Mouse (Mus musculus): Measurements from ENCODE around the gene Chst3.
"Not testable (repeated sequence)": the region's sequence is repeated elsewhere in the genome, so short reads cannot be mapped to it uniquely, and the experiment has no call there.

Gene Chst3

DNA sequence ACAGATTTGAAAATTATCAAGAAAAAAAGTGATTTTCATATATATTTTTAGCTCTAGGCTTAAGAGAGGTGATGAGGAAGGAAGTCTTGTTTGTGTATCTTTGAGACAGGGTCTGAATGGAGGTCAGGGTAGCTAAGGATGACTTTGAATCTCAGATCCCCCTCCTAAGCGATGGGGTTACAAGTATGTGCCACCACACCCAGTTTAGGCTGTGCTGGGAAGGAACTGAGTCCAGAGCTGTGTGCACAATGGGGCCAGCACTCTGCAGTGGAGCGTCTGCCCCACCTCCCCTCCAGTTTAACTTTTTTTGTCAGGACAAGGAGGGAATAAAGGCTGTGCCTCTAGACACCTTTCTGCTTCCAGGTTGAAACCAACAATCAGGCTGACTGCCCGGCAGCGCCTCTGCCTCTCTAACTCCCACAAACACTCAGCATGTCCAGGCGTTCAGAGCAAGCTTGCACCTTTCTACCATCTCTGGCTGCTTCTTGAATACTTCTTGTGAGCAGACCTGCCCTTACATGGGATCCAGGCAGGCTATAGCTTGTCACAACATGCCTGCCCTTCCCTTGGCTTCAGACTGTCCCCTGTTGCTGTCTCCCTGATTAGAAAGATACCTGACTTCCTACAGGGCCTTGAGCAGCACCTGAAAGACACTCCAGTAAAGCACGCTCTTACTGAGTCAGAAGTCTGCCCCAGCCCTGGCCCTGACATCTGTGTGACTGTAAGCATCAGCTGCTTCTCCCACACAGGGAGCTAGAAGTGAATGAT is 11.4 kb upstream of the Chst3 start:
- no peak for DNase-seq

DNA sequence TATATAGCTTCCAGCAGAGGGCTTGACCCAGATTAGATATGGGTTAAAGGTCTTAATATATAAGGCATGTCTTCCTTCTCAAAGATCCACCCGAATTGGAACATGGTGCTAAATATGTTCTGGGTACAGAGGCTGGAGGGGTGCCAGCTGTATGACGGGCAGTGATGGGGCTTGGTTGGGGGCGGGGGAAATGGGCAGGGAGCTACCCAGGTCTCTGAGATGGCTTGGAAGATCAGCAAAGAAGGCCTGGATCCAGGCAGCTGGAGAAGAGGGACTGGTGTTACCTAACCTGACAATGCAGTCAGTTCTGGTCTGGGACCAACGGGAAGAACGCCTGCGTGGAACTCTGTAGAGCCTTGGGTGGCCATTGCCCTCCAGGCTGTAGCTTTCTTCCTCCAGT is 10.1 kb upstream of the Chst3 start:
- DNase-seq, result no peak

DNA sequence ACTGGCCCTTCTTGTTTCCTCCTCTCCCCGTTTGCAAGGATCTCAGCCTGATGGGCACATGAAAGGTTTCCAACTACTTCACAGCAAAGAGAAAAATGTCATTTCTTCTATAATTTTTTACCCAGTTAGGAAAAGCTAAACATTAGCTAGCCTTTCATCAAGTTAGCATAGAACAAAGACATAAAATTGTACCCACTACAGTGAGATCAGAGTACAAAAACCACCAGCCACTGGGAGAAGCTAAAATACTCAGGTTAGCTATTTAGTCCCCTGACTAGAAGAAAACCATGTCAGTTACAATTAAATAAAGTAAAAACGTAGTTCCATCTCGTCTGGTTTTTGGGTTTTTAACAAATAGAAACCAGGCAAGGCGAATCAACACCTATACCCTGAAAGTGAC is 8.6 kb upstream of the Chst3 start:
- DNase-seq, result no peak

- DNase-seq, result no peak
Observed at GRCm38 (mm10) chr10:60224601-60225000, 5.5 kb upstream of the Chst3 start.

- DNase-seq, result not testable (repeated sequence)
Observed at GRCm38 (mm10) chr10:60221571-60222259, 2.7 kb upstream of the Chst3 start.

- no peak for DNase-seq
Observed at GRCm38 (mm10) chr10:60220607-60221006, 1.5 kb upstream of the Chst3 start.

GRCm38 (mm10) chr10:60220042-60220523 is 1.0 kb upstream of the Chst3 start:
- no peak for DNase-seq

DNA sequence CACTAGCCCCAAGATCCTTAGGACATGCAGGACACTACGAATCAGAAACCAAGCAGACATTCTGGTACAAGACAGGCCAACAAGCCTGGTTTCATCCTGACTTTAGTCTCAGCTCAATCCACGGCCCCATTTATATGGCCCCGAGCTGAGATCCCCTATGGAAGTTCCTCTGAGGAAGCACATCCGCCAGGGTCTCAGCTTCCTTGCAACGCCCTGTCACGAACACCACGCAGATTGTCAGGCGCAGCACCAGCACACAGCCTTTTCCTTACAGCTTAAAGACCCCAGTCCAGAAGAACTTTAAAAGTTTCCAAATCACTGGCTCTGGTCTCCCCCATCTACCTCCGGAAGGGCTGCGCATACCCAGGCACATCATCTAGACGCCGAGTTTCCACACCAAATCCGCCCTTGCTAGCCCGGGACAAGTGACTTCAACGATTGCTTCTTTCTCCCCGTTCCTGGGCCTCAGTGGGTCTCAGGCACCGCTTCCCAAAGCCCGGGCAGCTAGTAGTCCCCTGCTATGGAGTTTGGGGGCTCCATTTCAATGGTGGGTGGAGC is 948 bp downstream of the Chst3 start:
- DNase-seq, result no peak

DNA sequence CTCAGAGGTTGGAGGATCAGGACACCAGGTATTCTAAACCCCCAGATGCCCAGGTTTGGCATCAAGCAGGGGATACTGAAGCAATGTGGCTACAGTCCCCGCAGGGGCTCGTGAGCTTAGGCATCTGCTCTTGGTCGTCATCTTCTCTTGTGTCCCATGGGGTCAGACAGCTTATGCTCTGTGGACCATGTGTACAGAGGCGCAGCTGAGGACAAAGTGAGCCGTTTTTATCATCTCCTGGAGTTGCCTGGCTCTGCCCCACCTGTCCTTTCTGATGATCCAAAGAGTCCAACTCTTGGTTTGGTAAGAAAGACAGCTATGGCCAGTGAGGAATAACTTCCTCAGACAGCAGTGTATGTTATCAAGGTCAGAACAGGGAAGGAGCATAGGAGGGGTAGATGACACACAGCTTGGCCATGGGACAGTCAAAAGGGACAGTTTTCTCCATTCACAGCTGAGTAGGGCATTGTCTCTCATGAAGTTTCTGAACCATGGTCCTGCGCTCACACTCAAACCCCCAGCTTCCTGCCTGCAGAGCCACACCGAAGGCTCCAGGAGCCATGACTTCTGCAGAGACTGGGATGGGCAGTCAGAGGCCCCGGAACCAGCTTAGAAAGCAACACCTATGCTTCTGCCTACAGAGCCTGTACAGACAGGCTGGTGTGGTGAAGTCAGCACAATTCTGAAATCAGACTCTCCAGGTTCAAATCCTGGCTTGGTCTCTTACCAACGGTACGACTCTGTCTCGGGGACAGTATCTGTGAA is 2.5 kb downstream of the Chst3 start:
- no peak for DNase-seq

- DNase-seq, result peak; percentile 44
Observed at GRCm38 (mm10) chr10:60215077-60215960, 3.7 kb downstream of the Chst3 start.

GRCm38 (mm10) chr10:60212589-60213379 is 6.3 kb downstream of the Chst3 start:
- peak; percentile 41 for DNase-seq

GRCm38 (mm10) chr10:60211501-60212005 is 7.5 kb downstream of the Chst3 start:
- DNase-seq, result no peak

DNA sequence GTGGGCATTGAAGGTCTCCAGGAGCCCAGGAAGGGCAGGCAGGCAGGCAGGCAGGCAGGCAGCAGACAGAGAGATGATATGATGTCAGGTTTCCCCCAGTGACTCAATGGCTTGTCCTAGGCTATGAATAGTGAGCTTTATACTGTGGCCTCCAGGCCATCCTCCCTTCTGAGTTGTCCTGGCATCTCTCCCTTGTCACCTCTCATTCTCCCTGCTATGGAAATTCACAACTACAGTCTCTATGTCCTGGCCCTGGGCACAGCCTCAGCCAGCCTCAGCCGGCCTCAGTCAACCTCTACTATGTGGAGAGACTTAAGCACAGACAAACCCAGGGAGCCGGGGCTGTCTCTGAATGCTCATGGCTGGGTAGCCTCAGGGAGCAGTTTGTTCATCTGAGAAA is 8.6 kb downstream of the Chst3 start:
- no peak for DNase-seq

- DNase-seq, result peak; percentile 50
Observed at GRCm38 (mm10) chr10:60209237-60209636, 9.8 kb downstream of the Chst3 start.

DNA sequence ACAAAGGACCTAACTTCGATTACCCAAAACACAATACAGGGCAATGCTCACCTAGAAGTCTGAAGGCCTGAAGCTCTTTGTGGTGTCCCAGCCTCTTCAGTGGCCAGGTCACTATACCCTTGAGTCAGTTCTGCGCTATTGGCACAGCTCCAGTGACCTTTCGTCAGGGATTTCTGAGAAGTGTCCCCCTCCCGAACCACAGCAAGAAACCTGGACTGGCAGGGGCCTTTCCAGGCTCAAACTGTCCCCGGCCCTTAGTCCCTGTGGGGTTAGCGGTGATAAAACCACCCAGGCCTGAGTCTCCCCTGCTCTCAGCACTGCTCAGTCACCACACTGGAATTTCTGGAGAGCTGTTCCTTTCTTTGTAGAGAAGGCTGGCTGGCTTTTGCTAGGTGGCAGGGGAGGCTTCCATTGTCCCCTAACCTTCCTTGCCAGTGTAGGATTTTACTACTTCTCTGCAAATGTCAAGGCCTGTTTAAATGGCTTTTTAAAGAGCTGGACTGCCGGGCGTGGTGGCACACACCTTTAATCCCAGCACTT is 11.8 kb downstream of the Chst3 start:
- DNase-seq, result no peak

DNA sequence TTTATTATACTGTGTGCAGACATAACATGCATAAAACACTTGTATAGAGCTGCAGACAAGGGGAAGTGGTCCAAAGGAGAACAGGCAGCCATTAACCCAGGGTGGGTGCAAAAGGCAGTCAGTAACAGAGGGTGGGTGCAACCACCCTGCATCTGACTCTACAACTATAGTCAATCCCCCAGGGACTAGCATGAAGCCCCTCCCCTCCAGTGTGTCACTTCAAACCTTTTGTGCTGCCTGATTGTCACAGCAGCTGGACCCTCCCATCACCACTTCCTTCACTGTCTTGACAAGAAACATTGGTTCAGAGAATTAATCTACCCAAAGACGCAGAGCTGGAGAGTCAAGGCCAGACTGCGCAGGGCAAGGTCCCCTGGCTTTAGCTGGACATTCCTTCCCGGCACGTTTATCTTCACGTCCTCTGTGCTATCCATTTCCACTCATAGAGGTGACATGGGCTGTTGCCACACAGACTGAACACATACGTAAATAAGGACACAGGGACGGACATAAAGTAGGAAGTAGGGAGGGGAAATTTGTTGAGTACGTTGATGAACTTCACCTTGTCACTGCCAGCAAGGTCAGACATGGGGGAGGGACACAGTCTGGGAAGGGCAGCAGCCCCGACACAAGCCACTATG is 13.3 kb downstream of the Chst3 start:
- DNase-seq, result no peak

GRCm38 (mm10) chr10:60202785-60203184 is 16.3 kb downstream of the Chst3 start:
- DNase-seq, result no peak

DNA sequence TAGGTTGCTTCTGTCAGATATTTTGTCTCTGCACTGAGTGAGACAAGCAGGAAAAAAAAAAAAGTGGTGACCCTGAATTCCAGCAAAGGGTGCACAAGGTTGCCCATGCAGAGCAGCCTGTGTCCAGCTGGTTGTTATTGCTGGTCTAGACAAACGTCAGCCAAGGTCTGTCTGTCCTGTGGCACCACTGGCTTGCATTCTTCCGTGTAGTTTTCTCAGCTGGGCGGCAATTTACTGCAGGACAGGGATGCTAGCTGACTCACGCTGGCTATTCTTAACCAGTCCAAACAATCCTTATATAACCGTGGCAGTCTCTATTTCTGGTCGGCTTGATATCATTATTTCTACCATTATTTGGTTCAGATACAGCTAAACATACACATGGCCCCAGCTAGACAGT is 18.1 kb downstream of the Chst3 start:
- DNase-seq, result no peak

DNA sequence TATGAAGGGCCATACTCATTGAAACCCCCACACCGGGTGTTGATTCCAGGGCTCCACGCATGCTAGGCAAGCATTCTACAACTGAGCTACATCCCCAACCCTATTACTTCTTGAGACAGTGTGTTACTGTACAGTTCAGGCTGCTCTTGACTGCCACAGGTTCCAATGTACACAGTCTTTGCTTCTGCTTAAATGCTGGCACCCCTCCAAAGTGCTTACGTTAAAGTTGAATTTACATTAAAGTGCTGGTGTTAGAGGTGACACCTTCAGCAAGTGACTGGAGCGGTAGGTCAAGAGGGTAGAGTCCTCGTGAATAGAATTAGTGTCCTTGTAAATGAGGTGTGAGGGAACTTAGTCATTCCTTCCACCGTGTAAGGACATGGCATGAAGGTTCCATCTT is 19.7 kb downstream of the Chst3 start:
- DNase-seq, result no peak

DNA sequence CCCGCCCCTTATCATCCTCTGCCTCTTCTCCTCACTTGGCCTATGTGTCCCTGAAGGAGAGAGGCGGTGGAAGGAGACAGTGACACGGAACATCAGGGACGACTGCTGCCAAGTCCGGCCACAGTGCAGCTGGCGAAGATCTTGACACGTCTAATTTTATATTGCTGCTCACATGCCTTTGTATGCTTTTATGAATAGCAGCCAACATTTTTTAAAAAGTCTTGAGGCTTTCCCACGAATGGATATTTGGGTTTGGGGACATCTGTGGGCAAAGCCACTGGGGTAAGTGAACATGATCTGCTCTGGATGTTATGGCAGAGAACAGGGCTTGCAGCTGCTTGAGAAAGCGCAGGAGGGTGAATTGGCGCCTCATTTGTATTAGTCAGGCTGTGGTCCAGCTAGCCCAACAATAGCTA is 21.6 kb downstream of the Chst3 start:
- peak; percentile 65 for DNase-seq
